Mouse (Mus musculus) cerebellum, adult 9-11 months (tissue): ENCODE measurements around the gene Prickle2.

Experiments used
- DNase-seq: peaks from one replicate; pipeline ENCODE4 v3.0.0; 2022

The Prickle2 gene

GRCm38 (mm10) chr6:92575227-92575626 is 130.7 kb downstream of the Prickle2 start:
- DNase-seq, result no peak

- no peak for DNase-seq
Observed at GRCm38 (mm10) chr6:92572139-92572538, 133.8 kb downstream of the Prickle2 start.

GRCm38 (mm10) chr6:92570090-92570489 is 135.9 kb downstream of the Prickle2 start:
- DNase-seq, result no peak

GRCm38 (mm10) chr6:92569283-92569682 is 136.7 kb downstream of the Prickle2 start:
- no peak for DNase-seq

- no peak for DNase-seq
Observed at GRCm38 (mm10) chr6:92559261-92559660, 146.7 kb downstream of the Prickle2 start.

- DNase-seq, result no peak
Observed at GRCm38 (mm10) chr6:92555675-92556074, 150.3 kb downstream of the Prickle2 start.

GRCm38 (mm10) chr6:92553086-92553485 is 152.9 kb downstream of the Prickle2 start:
- no peak for DNase-seq

GRCm38 (mm10) chr6:92549246-92549645 is 156.7 kb downstream of the Prickle2 start:
- DNase-seq, result no peak

GRCm38 (mm10) chr6:92545204-92545603 is 160.8 kb downstream of the Prickle2 start:
- DNase-seq, result no peak

- no peak for DNase-seq
Observed at GRCm38 (mm10) chr6:92543825-92544224, 162.1 kb downstream of the Prickle2 start.

GRCm38 (mm10) chr6:92542402-92543101 is 163.4 kb downstream of the Prickle2 start:
- DNase-seq, result no peak

- DNase-seq, result peak; percentile 8
Observed at GRCm38 (mm10) chr6:92534226-92535031, 171.5 kb downstream of the Prickle2 start.

- no peak for DNase-seq
Observed at GRCm38 (mm10) chr6:92533306-92534063, 172.5 kb downstream of the Prickle2 start.

GRCm38 (mm10) chr6:92532896-92533295 is 173.1 kb downstream of the Prickle2 start:
- no peak for DNase-seq

GRCm38 (mm10) chr6:92532331-92532730 is 173.6 kb downstream of the Prickle2 start:
- DNase-seq, result no peak

GRCm38 (mm10) chr6:92526212-92526611 is 179.7 kb downstream of the Prickle2 start:
- no peak for DNase-seq

- no peak for DNase-seq
Observed at GRCm38 (mm10) chr6:92525646-92526045, 180.3 kb downstream of the Prickle2 start.

- peak; percentile 69 for DNase-seq
Observed at GRCm38 (mm10) chr6:92521526-92522075, 184.4 kb downstream of the Prickle2 start.

GRCm38 (mm10) chr6:92520088-92520875 is 185.7 kb downstream of the Prickle2 start:
- no peak for DNase-seq

- no peak for DNase-seq
Observed at GRCm38 (mm10) chr6:92518438-92518968, 187.5 kb downstream of the Prickle2 start.

- DNase-seq, result no peak
Observed at GRCm38 (mm10) chr6:92517002-92517401, 189.0 kb downstream of the Prickle2 start.

- no peak for DNase-seq
Observed at GRCm38 (mm10) chr6:92512001-92512400, 194.0 kb downstream of the Prickle2 start.
